Mouse (Mus musculus): ENCODE measurements at regions not wholly inside any gene's neighbourhood (a gene's known extent, or its start where the extent isn't known, plus 50 kb on each side); places are given as distances from the start of the nearest gene placed in this dataset.

- Histone ChIP-seq H3K9ac (ENCODE audit: insufficient read depth, low read depth) (no peak overlapping the region), H3K4me1 (ENCODE audit: control insufficient read depth in 1 of 2, insufficient read depth in 2 of 2) (no peaks in the 10 kb centered on the region), H3K9me3 (replicated peaks; ENCODE audit: low read length) (no peaks in the 10 kb centered on the region), H3K4me3 (replicated peaks in 1 of 3; ENCODE audit: low read depth in 2 of 3, low read length in 2 of 3, poor library complexity in 1 of 3) (no peak overlapping the region), H3K36me3 (replicated peaks in 1 of 2; ENCODE audit: control insufficient read depth in 1 of 2, insufficient read depth in 1 of 2, low read length in 1 of 2) (no peaks in the 10 kb centered on the region), H3K4me2 (ENCODE audit: insufficient read depth, low read depth, poor library complexity, severe bottlenecking) (no peak overlapping the region), H3K27me3 (replicated peaks) (no peaks in the 10 kb centered on the region), H3K79me2 (replicated peaks; ENCODE audit: control insufficient read depth, extremely low read depth, insufficient read depth, poor library complexity, severe bottlenecking) (no peaks in the 10 kb centered on the region), H3K27ac (ENCODE audit: insufficient read depth, low read depth) (no peak overlapping the region)
- dilution Hi-C loops (cut with MboI; ENCODE audit: extremely low pct_ligation_motif_present, extremely low pct_unique_long_range_greater_than_20kb, low sequenced_read_pairs) (no loop called here), in situ Hi-C loops (cut with MboI; ENCODE audit: low pct_ligation_motif_present, low pct_unique_long_range_greater_than_20kb, low sequenced_read_pairs) (no loop called here)
- no peak for TF ChIP-seq JUND (conservative IDR thresholded peaks at IDR 0.05; ENCODE audit: low read depth, low read length)
- TF ChIP-seq MAFK (IDR thresholded peaks at IDR 0.05; ENCODE audit: insufficient replicate concordance, low read length) = no peak
- no peak for TF ChIP-seq JUN (IDR thresholded peaks at IDR 0.05; ENCODE audit: insufficient read depth, low read depth, low read length)
- no peak for TF ChIP-seq MXI1 (IDR thresholded peaks at IDR 0.05; ENCODE audit: low read depth, low read length)
- TF ChIP-seq CHD1 (IDR thresholded peaks at IDR 0.05; ENCODE audit: low read depth, low read length) = no peak
- DNase-seq (ENCODE audit: extremely low read depth) = no peak
Observed at GRCm38 (mm10) chr3:149836467-149837233, 846.3 kb upstream of the Adgrl2 start.

GRCm38 (mm10) chr3:149827181-149827580 is 836.8 kb upstream of the Adgrl2 start:
- TF ChIP-seq ZC3H11A (IDR thresholded peaks at IDR 0.05; ENCODE audit: low read depth, low read length) (no peak), IRF4 (IDR thresholded peaks at IDR 0.05; ENCODE audit: low read depth, low read length) (no peak), CTCF (conservative IDR thresholded peaks at IDR 0.05 in 1 of 2, IDR thresholded peaks at IDR 0.05 in 1 of 2; ENCODE audit: low read depth in 2 of 2, low read length in 2 of 2) (no peak), NELFE (IDR thresholded peaks at IDR 0.05; ENCODE audit: low read depth, low read length) (no peak), USF2 (conservative IDR thresholded peaks at IDR 0.05; ENCODE audit: low read depth, low read length) (no peak), EP300 (IDR thresholded peaks at IDR 0.05; ENCODE audit: low read length) (no peak), ZMIZ1 (IDR thresholded peaks at IDR 0.05; ENCODE audit: low read depth, low read length) (no peak), POLR2AphosphoS2 (IDR thresholded peaks at IDR 0.05; ENCODE audit: low read depth, low read length) (no peak), MAZ (IDR thresholded peaks at IDR 0.05; ENCODE audit: low read depth, low read length) (no peak), SIN3A (IDR thresholded peaks at IDR 0.05; ENCODE audit: low read length) (no peak), BHLHE40 (IDR thresholded peaks at IDR 0.05; ENCODE audit: low read depth, low read length) (no peak), KAT2A (IDR thresholded peaks at IDR 0.05; ENCODE audit: insufficient replicate concordance, low read length) (no peak)
- Histone ChIP-seq H3K27me3 (replicated peaks) (no peaks in the 10 kb centered on the region), H3K27ac (ENCODE audit: insufficient read depth, low read depth) (no peak overlapping the region), H3K36me3 (replicated peaks in 1 of 2; ENCODE audit: control insufficient read depth in 1 of 2, insufficient read depth in 1 of 2, low read length in 1 of 2) (no peaks in the 10 kb centered on the region), H3K4me2 (ENCODE audit: insufficient read depth, low read depth, poor library complexity, severe bottlenecking) (no peak overlapping the region), H3K4me3 (replicated peaks in 1 of 3; ENCODE audit: low read depth in 2 of 3, low read length in 2 of 3, poor library complexity in 1 of 3) (no peak overlapping the region), H3K9ac (ENCODE audit: insufficient read depth, low read depth) (no peak overlapping the region), H3K4me1 (ENCODE audit: control insufficient read depth in 1 of 2, insufficient read depth in 2 of 2) (peaks cover 0 to 5% of the 10 kb centered on the region in 2 experiments; a peak in 1 of 4 replicates), H3K79me2 (replicated peaks; ENCODE audit: control insufficient read depth, extremely low read depth, insufficient read depth, poor library complexity, severe bottlenecking) (no peaks in the 10 kb centered on the region), H3K9me3 (replicated peaks; ENCODE audit: low read length) (no peaks in the 10 kb centered on the region)
- DNase-seq (ENCODE audit: extremely low read depth) = no peak
- in situ Hi-C loops (cut with MboI; ENCODE audit: low pct_ligation_motif_present, low pct_unique_long_range_greater_than_20kb, low sequenced_read_pairs) = no loop called here
- dilution Hi-C loops (cut with MboI; ENCODE audit: extremely low pct_ligation_motif_present, extremely low pct_unique_long_range_greater_than_20kb, low sequenced_read_pairs) = no loop called here
